Mouse (Mus musculus) kidney, postnatal 14 days (tissue): Measurements from ENCODE around the gene Vps54.

Source experiments
- DNase-seq: peaks from one replicate; pipeline ENCODE4 v3.0.0; 2022; ENCODE audit warnings: mixed read lengths

Gene Vps54

DNA sequence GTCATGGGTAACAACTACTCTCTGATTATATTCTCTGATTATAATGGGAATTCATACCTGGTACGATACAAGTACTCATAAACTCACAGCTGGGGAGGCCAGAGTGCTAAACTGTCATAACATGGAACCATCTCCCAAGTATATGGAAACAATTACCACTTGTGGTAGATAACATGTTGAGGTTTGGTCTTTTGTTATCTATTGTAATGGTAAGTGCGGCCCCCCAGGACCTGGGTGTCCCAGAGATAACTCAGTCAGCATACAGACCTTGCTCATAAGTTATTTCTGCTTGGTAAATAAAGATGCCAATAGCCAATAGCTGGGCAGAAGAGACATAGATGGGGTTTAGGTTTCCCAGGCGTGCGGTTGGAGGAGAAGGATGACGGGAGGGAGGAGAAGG lies 104.4 kb downstream of the Vps54 start:
- DNase-seq: no peak

DNA sequence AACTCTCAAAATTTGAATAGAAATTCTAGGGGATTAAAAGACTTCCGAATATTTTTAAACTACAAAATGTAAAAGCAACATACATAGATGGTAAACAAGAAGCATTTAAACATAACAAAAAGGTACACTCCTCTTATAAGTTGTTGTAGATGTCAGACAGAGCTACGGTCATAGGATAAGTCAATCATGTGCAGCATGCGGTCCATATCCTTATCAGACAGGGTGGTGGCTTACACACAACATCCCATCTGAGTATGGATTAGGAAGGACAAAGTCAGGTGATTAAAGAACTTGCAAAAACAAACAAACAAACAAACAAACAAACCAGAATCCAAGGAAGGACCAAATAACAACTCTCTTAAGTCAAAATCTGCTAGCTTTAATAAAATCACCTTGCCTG lies 106.9 kb downstream of the Vps54 start:
- DNase-seq: no peak

- DNase-seq: no peak
Observed at GRCm38 (mm10) chr11:21348890-21349289, 109.8 kb downstream of the Vps54 start.

DNA sequence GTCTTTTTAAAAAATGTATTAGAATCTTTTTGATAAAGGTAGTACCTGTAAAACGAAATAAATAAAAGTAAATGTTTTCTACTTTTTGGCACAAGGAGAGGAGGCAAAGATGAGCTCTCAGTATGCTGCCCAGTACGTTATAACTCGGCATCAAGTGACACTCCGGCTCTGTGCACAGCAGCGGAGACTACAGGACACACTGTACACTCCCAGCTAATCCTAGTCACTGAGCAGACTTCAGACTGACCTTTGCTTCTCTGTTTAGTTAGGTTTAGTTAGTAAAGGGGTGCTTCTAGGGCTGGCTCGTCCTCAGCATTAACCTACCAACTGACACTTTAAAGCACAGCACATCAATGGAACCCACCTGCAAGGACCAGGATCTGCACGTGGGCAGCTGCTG lies 112.2 kb downstream of the Vps54 start:
- peak; percentile 49 for DNase-seq

GRCm38 (mm10) chr11:21363144-21363940 lies 124.3 kb downstream of the Vps54 start:
- DNase-seq: no peak

DNA sequence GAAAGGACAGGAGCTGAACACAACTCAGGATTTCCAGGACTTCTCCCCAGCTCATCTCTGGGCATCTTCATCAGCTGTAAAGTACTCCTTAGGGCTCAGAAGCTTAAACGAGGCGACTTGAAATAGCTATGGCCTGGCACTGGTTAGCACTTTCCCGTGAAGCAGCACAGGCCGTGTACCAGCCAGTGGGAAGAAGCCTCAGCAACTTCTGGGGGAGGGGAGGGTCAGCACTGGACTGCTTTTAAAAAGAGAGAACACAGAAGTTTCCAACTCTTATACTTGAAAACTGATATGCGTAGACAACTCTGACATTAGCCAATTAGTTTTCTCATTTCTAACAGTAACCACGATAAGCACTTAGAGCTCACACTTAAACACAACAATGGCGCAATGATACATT lies 129.4 kb downstream of the Vps54 start:
- no peak for DNase-seq

- DNase-seq: no peak
Observed at GRCm38 (mm10) chr11:21369248-21370016, 130.4 kb downstream of the Vps54 start.

GRCm38 (mm10) chr11:21370399-21371121 lies 131.5 kb downstream of the Vps54 start:
- peak; percentile 92 for DNase-seq
